ENCODE assay signal across 8 mouse cellular contexts in genomic region chr17:45373987-45374608, GRCm38 (mm10). TPM values are rescaled to one million over a fixed set of nuclear protein-coding genes. Genes with fewer than 3 reads are reported as not detected.
DNase-seq lines count a peak whose midpoint lies in the region; ATAC-seq and TF ChIP-seq lines count a peak whose summit lies in the region.

No protein-coding gene starts in this region.

- WGBS in embryonic facial prominence, embryonic 15.5 days: 27% methylated on average over 13 of the region's 13 CpGs
- 24% methylated on average over 13 of the region's 13 CpGs for WGBS in heart, embryonic 11.5 days (ENCODE audit: insufficient replicate concordance)
- WGBS in kidney, postnatal 0 days: 32% methylated on average over 13 of the region's 13 CpGs
- WGBS in liver, adult 2 months: 33% methylated on average over 13 of the region's 13 CpGs
- 29% methylated on average over 13 of the region's 13 CpGs for WGBS in neural tube, embryonic 12.5 days
- 29% methylated on average over 13 of the region's 13 CpGs for WGBS in stomach, postnatal 0 days

- peaks cover 21% of the 10 kb centered on the region for H3K4me1 ChIP-seq in embryonic facial prominence, embryonic 15.5 days
- peaks cover 3% of the 10 kb centered on the region; the same call in 1 of the 2 replicates for H3K4me1 ChIP-seq in heart, embryonic 11.5 days (ENCODE audit: control insufficient read depth, insufficient read depth, low read length)
- 0 out of 2 replicates have a peak, but pooled peaks cover 3% of the 10 kb centered on the region for H3K4me1 ChIP-seq in kidney, postnatal 0 days (replicated peaks; ENCODE audit: insufficient read depth, low read length)
- H3K4me1 ChIP-seq in liver, adult 2 months (ENCODE audit: control insufficient read depth, insufficient read depth, low read length): no peaks in the 10 kb centered on the region
- H3K4me1 ChIP-seq in neural tube, embryonic 12.5 days: peaks cover 9% of the 10 kb centered on the region; the same call in 1 of the 2 replicates
- no peaks in the 10 kb centered on the region for H3K4me1 ChIP-seq in stomach, postnatal 0 days (replicated peaks; ENCODE audit: control insufficient read depth, insufficient read depth)

- H3K36me3 ChIP-seq in embryonic facial prominence, embryonic 15.5 days: no peaks in the 10 kb centered on the region
- H3K36me3 ChIP-seq in heart, embryonic 11.5 days (ENCODE audit: control insufficient read depth, insufficient read depth, low read length): no peaks in the 10 kb centered on the region
- no peaks in the 10 kb centered on the region for H3K36me3 ChIP-seq in kidney, postnatal 0 days (ENCODE audit: insufficient read depth, low read length)
- no peaks in the 10 kb centered on the region for H3K36me3 ChIP-seq in liver, adult 2 months (ENCODE audit: control insufficient read depth, insufficient read depth, low read length)
- no peaks in the 10 kb centered on the region for H3K36me3 ChIP-seq in neural tube, embryonic 12.5 days
- no peaks in the 10 kb centered on the region for H3K36me3 ChIP-seq in stomach, postnatal 0 days (ENCODE audit: control insufficient read depth, insufficient read depth, low read length)

- TF ChIP-seq EP300 in stomach, postnatal 0 days (optimal IDR thresholded peaks at IDR 0.05): no peak

- H3K79me2 ChIP-seq in liver, adult 2 months (ENCODE audit: control insufficient read depth, insufficient read depth, low read length): no peaks in the 10 kb centered on the region

- no peak overlapping the region for H3K4me2 ChIP-seq in embryonic facial prominence, embryonic 15.5 days (replicated peaks)
- H3K4me2 ChIP-seq in heart, embryonic 11.5 days: peak overlapping the region; percentile 50
- H3K4me2 ChIP-seq in kidney, postnatal 0 days (ENCODE audit: low read length): no peak overlapping the region
- H3K4me2 ChIP-seq in neural tube, embryonic 12.5 days (replicated peaks): 0 out of 2 replicates have a peak overlapping the region, but pooled peaks have one; percentile 26
- 0 out of 2 replicates have a peak overlapping the region, but pooled peaks have one; percentile 9 for H3K4me2 ChIP-seq in stomach, postnatal 0 days (replicated peaks; ENCODE audit: low read depth)

- peak; percentile 76 to 79 for DNase-seq in B cell, adult 2 months
- DNase-seq in adrenal gland, postnatal 4 days (ENCODE audit: low spot score in 2 of 2): peak; percentile 57 to 58
- peak; percentile 89 for DNase-seq in kidney, postnatal 0 days (ENCODE audit: low spot score)
- no peak for DNase-seq in liver, adult 2 months (ENCODE audit: extremely low read depth, low read depth, low spot score)
- DNase-seq in stomach, postnatal 0 days (ENCODE audit: low spot score): peak; percentile 68

- H3K27ac ChIP-seq in embryonic facial prominence, embryonic 15.5 days (replicated peaks): no peak overlapping the region
- no peak overlapping the region for H3K27ac ChIP-seq in heart, embryonic 11.5 days (ENCODE audit: low read depth, low read length)
- H3K27ac ChIP-seq in kidney, postnatal 0 days: no peak overlapping the region
- no peak overlapping the region for H3K27ac ChIP-seq in liver, adult 2 months (replicated peaks; ENCODE audit: insufficient read depth, low read depth, low read length)
- H3K27ac ChIP-seq in neural tube, embryonic 12.5 days: no peak overlapping the region
- no peak overlapping the region for H3K27ac ChIP-seq in stomach, postnatal 0 days (replicated peaks)

- TF ChIP-seq CTCF in kidney, postnatal 0 days (IDR thresholded peaks at IDR 0.05; ENCODE audit: low read depth): peak; percentile 97
- peak; percentile 81 for TF ChIP-seq CTCF in liver, adult 2 months (IDR thresholded peaks at IDR 0.05; ENCODE audit: low read depth, low read length)
- TF ChIP-seq CTCF in stomach, postnatal 0 days (IDR thresholded peaks at IDR 0.05; ENCODE audit: low read depth): peak; percentile 95

- ATAC-seq in embryonic facial prominence, embryonic 15.5 days (ENCODE audit: insufficient number of reproducible peaks, low FRiP score, low TSS enrichment, low read depth): peak; percentile 44; the same call in 1 of the 2 replicates
- no peak for ATAC-seq in heart, embryonic 11.5 days (replicated peaks; ENCODE audit: insufficient number of reproducible peaks, low FRiP score, low TSS enrichment)
- peak; percentile 75 for ATAC-seq in kidney, postnatal 0 days (replicated peaks; ENCODE audit: low FRiP score, low read depth)
- peak; percentile 81 for ATAC-seq in neural tube, embryonic 12.5 days (ENCODE audit: low FRiP score, low read depth)
- peak; percentile 68; the same call in 1 of the 2 replicates for ATAC-seq in stomach, postnatal 0 days (ENCODE audit: low FRiP score, low TSS enrichment)

- no peak overlapping the region for H3K9ac ChIP-seq in embryonic facial prominence, embryonic 15.5 days
- no peak overlapping the region for H3K9ac ChIP-seq in heart, embryonic 11.5 days (ENCODE audit: low read depth, low read length)
- H3K9ac ChIP-seq in kidney, postnatal 0 days (ENCODE audit: low read depth, low read length): no peak overlapping the region
- no peak overlapping the region for H3K9ac ChIP-seq in liver, adult 2 months (ENCODE audit: low read depth, low read length)
- no peak overlapping the region for H3K9ac ChIP-seq in neural tube, embryonic 12.5 days
- H3K9ac ChIP-seq in stomach, postnatal 0 days (ENCODE audit: low read length): no peak overlapping the region

- no peaks in the 10 kb centered on the region for H3K9me3 ChIP-seq in embryonic facial prominence, embryonic 15.5 days (replicated peaks)
- no peaks in the 10 kb centered on the region for H3K9me3 ChIP-seq in heart, embryonic 11.5 days (replicated peaks; ENCODE audit: control insufficient read depth, low read length)
- no peaks in the 10 kb centered on the region for H3K9me3 ChIP-seq in kidney, postnatal 0 days (replicated peaks; ENCODE audit: low read length)
- no peaks in the 10 kb centered on the region for H3K9me3 ChIP-seq in neural tube, embryonic 12.5 days
- no peaks in the 10 kb centered on the region for H3K9me3 ChIP-seq in stomach, postnatal 0 days (ENCODE audit: control insufficient read depth, low read length)

- H3K4me3 ChIP-seq in embryonic facial prominence, embryonic 15.5 days (replicated peaks): no peak overlapping the region
- no peak overlapping the region for H3K4me3 ChIP-seq in heart, embryonic 11.5 days (ENCODE audit: low read depth, low read length)
- no peak overlapping the region for H3K4me3 ChIP-seq in kidney, postnatal 0 days (replicated peaks; ENCODE audit: low read depth, low read length)
- no peak overlapping the region for H3K4me3 ChIP-seq in liver, adult 2 months (ENCODE audit: insufficient read depth, low read depth, low read length)
- no peak overlapping the region for H3K4me3 ChIP-seq in neural tube, embryonic 12.5 days
- H3K4me3 ChIP-seq in stomach, postnatal 0 days (ENCODE audit: low read depth, low read length): no peak overlapping the region

- H3K27me3 ChIP-seq in embryonic facial prominence, embryonic 15.5 days: peaks cover 28% of the 10 kb centered on the region
- no peaks in the 10 kb centered on the region for H3K27me3 ChIP-seq in heart, embryonic 11.5 days (ENCODE audit: control insufficient read depth, insufficient read depth, low read length)
- H3K27me3 ChIP-seq in kidney, postnatal 0 days (ENCODE audit: insufficient read depth, low read length): no peaks in the 10 kb centered on the region
- no peaks in the 10 kb centered on the region for H3K27me3 ChIP-seq in liver, adult 2 months (ENCODE audit: control insufficient read depth, insufficient read depth, low read length)
- peaks cover 8% of the 10 kb centered on the region; the same call in 1 of the 2 replicates for H3K27me3 ChIP-seq in neural tube, embryonic 12.5 days (replicated peaks)
- no peaks in the 10 kb centered on the region for H3K27me3 ChIP-seq in stomach, postnatal 0 days (ENCODE audit: control insufficient read depth, insufficient read depth, low read length)

- no peak for TF ChIP-seq POLR2A in liver, adult 2 months (IDR thresholded peaks at IDR 0.05; ENCODE audit: extremely low read depth, insufficient read depth, low read length)

RNA-seq across cellular contexts. Expression of gene Cdc5l, which starts 59.4 kb away (rescaled TPM):
- 10 to 100 TPM; 49.1 to 52.0 TPM for total RNA-seq in adrenal gland, postnatal 4 days (2021)
- 56.4 and 65.7 TPM in 2 replicates for polyA plus RNA-seq in embryonic facial prominence, embryonic 15.5 days (2015; fragmentation: Nextera tagmentation; extraction: Ambion mirVana)
- polyA plus RNA-seq in heart, embryonic 11.5 days (2014; fragmentation: Nextera tagmentation; extraction: Ambion mirVana): 57.5 and 59.4 TPM in 2 replicates
- 47.4 and 48.7 TPM in 2 replicates for polyA plus RNA-seq in kidney, postnatal 0 days (2015; fragmentation: Nextera tagmentation; extraction: Ambion mirVana)
- total RNA-seq in liver, adult 2 months (2014; rRNA removed): 14.8 and 15.5 TPM in 2 replicates
- polyA plus RNA-seq in liver, adult 2 months (2012; rRNA removed): 2.6 and 3.5 TPM in 2 replicates
- polyA plus RNA-seq in neural tube, embryonic 12.5 days (2016; fragmentation: Nextera tagmentation; extraction: Ambion mirVana): 68.1 and 71.8 TPM in 2 replicates
- polyA plus RNA-seq in stomach, postnatal 0 days (2015; fragmentation: Nextera tagmentation; extraction: Ambion mirVana): 28.9 and 31.8 TPM in 2 replicates

Comparison
In these comparisons a context has a peak if more than half of its experiments do, and no peak if none do; other contexts are left out.
1. H3K4me2 ChIP-seq: peak in heart, embryonic 11.5 days (single experiment), neural tube, embryonic 12.5 days (single experiment) and stomach, postnatal 0 days (single experiment); none in embryonic facial prominence, embryonic 15.5 days (single experiment) and kidney, postnatal 0 days (single experiment).
2. Peak in every context shown above with its lines, with median percentiles within 50 percentile points of each other: CTCF ChIP-seq.